Mouse (Mus musculus) cerebellum, adult 9-11 months (tissue): ENCODE results near the gene Bicra.

Experiments
- DNase-seq: peaks from one replicate; pipeline ENCODE4 v3.0.0; 2022

The Bicra gene

GRCm38 (mm10) chr7:15937491-15937890 lies 110.2 kb downstream of the Bicra start:
- DNase-seq, result no peak

GRCm38 (mm10) chr7:15933437-15934359 lies 114.0 kb downstream of the Bicra start:
- no peak for DNase-seq

DNA sequence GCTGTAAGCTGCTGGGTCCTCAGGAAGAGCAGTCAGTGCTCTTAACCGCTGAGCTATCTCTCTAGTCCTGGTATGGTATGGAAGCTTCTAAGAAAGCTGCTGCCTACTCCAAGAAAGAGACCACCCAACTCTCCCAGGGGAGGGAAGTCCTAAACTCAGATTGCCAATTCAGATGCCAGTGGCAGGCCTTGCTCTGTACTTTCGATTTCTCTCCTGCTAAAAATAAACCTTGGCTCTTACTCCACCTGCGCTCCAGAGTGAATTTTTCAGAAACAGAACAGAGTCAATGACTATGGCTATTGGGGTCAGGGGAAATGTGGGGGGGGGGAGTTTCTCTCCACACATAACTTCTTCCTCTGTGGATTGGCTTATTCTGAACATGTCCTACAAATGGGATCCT lies 116.1 kb downstream of the Bicra start:
- DNase-seq, result no peak

- no peak for DNase-seq
Measured at GRCm38 (mm10) chr7:15930543-15930942, 117.2 kb downstream of the Bicra start.

DNA sequence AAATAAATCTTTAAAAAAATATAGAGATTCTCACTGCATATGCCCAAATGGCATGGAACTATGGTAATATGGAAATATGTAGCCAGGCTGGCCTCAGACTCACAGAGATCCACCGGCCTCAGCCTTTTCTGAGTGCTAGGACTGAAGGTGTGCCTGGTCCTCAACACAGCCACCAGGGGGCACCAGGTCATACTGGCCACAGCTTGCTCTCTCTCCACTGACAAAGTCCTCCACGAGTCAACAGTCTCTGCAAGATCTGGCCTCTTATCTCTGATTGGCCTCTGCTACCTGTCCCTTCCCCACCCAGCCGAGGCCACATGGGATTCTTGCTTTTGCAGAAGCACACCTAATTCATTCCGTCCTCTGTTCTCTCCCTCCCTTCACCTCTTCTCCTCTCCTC lies 117.8 kb downstream of the Bicra start:
- no peak for DNase-seq

- DNase-seq, result peak; percentile 93
Measured at GRCm38 (mm10) chr7:15922220-15922773, 125.4 kb downstream of the Bicra start, which contains the start of gene Selenow. Selenow (minus strand) TSS chr7:15922402.

- DNase-seq, result no peak
Measured at GRCm38 (mm10) chr7:15921796-15922195, 125.9 kb downstream of the Bicra start.
